Mouse (Mus musculus): Measurements from ENCODE around the gene Auts2. TPM values are rescaled to one million over a fixed set of nuclear protein-coding genes. Genes with fewer than 3 reads are reported as not detected.

Gene Auts2
- total and polyA plus RNA-seq, 2 experiments from 2014 or later = 6.8 to 12.1 TPM

- ATAC-seq (ENCODE audit: insufficient read depth, low read depth) (no peak), DNase-seq (ENCODE audit: low spot score) (no peak)
- Histone ChIP-seq H3K4me1 (ENCODE audit: control insufficient read depth, insufficient read depth) (no peaks in the 10 kb centered on the region), H3K9me3 (replicated peaks; ENCODE audit: control insufficient read depth, low read length) (no peaks in the 10 kb centered on the region), H3K4me3 (ENCODE audit: low read depth, low read length) (no peak overlapping the region), H3K9ac (replicated peaks; ENCODE audit: low read depth, low read length) (no peak overlapping the region), H3K27me3 (ENCODE audit: control insufficient read depth, insufficient read depth, low read length) (no peaks in the 10 kb centered on the region), H3K27ac (ENCODE audit: low read depth) (no peak overlapping the region), H3K36me3 (replicated peaks; ENCODE audit: control insufficient read depth, insufficient read depth, low read length) (no peaks in the 10 kb centered on the region), H3K4me2 (ENCODE audit: low read depth, low read length) (no peak overlapping the region)
- 72% methylated on average over 13 of the region's 13 CpGs for whole genome bisulfite sequencing
- TF ChIP-seq EP300 (IDR thresholded peaks at IDR 0.05; ENCODE audit: low read depth) (no peak), CTCF (IDR thresholded peaks at IDR 0.05; ENCODE audit: low read depth) (no peak)
These were observed 825.1 kb downstream of the Auts2 start for GRCm38 (mm10) chr5:131718013-131718412.

- Histone ChIP-seq H3K4me2 (ENCODE audit: low read depth, low read length) (no peak overlapping the region), H3K9me3 (replicated peaks; ENCODE audit: control insufficient read depth, low read length) (no peaks in the 10 kb centered on the region), H3K9ac (replicated peaks; ENCODE audit: low read depth, low read length) (no peak overlapping the region), H3K27ac (ENCODE audit: low read depth) (no peak overlapping the region), H3K27me3 (ENCODE audit: control insufficient read depth, insufficient read depth, low read length) (no peaks in the 10 kb centered on the region), H3K36me3 (replicated peaks; ENCODE audit: control insufficient read depth, insufficient read depth, low read length) (no peaks in the 10 kb centered on the region), H3K4me3 (ENCODE audit: low read depth, low read length) (no peak overlapping the region), H3K4me1 (ENCODE audit: control insufficient read depth, insufficient read depth) (no peaks in the 10 kb centered on the region)
- WGBS = 84% methylated on average over 19 of the region's 19 CpGs
- DNase-seq (ENCODE audit: low spot score) = no peak
- no peak for ATAC-seq (ENCODE audit: insufficient read depth, low read depth)
- TF ChIP-seq EP300 (IDR thresholded peaks at IDR 0.05; ENCODE audit: low read depth) (no peak), CTCF (IDR thresholded peaks at IDR 0.05; ENCODE audit: low read depth) (no peak)
These were observed 825.7 kb downstream of the Auts2 start for GRCm38 (mm10) chr5:131717359-131717965.

- Histone ChIP-seq H3K27ac (ENCODE audit: low read depth) (no peak overlapping the region), H3K36me3 (replicated peaks; ENCODE audit: control insufficient read depth, insufficient read depth, low read length) (no peaks in the 10 kb centered on the region), H3K4me3 (ENCODE audit: low read depth, low read length) (no peak overlapping the region), H3K9me3 (replicated peaks; ENCODE audit: control insufficient read depth, low read length) (no peaks in the 10 kb centered on the region), H3K4me2 (ENCODE audit: low read depth, low read length) (no peak overlapping the region), H3K4me1 (ENCODE audit: control insufficient read depth, insufficient read depth) (no peaks in the 10 kb centered on the region), H3K27me3 (ENCODE audit: control insufficient read depth, insufficient read depth, low read length) (no peaks in the 10 kb centered on the region), H3K9ac (replicated peaks; ENCODE audit: low read depth, low read length) (no peak overlapping the region)
- no peak for TF ChIP-seq EP300 (IDR thresholded peaks at IDR 0.05; ENCODE audit: low read depth)
- no peak for DNase-seq (ENCODE audit: low spot score)
- 67% methylated on average over 5 of the region's 5 CpGs for WGBS
- ATAC-seq (ENCODE audit: insufficient read depth, low read depth) = no peak
These were observed 828.2 kb downstream of the Auts2 start for GRCm38 (mm10) chr5:131714979-131715378.

- Histone ChIP-seq H3K4me2 (ENCODE audit: low read depth, low read length) (no peak overlapping the region), H3K9me3 (replicated peaks; ENCODE audit: control insufficient read depth, low read length) (no peaks in the 10 kb centered on the region), H3K4me1 (ENCODE audit: control insufficient read depth, insufficient read depth) (no peaks in the 10 kb centered on the region), H3K36me3 (replicated peaks; ENCODE audit: control insufficient read depth, insufficient read depth, low read length) (no peaks in the 10 kb centered on the region), H3K9ac (replicated peaks; ENCODE audit: low read depth, low read length) (no peak overlapping the region), H3K27ac (ENCODE audit: low read depth) (no peak overlapping the region), H3K4me3 (ENCODE audit: low read depth, low read length) (no peak overlapping the region), H3K27me3 (ENCODE audit: control insufficient read depth, insufficient read depth, low read length) (no peaks in the 10 kb centered on the region)
- TF ChIP-seq EP300 (IDR thresholded peaks at IDR 0.05; ENCODE audit: low read depth) (no peak), CTCF (IDR thresholded peaks at IDR 0.05; ENCODE audit: low read depth) (no peak)
- ATAC-seq (ENCODE audit: insufficient read depth, low read depth) = no peak
- no peak for DNase-seq (ENCODE audit: low spot score)
- 79% methylated on average over 2 of the region's 2 CpGs for WGBS
These were observed 830.7 kb downstream of the Auts2 start for GRCm38 (mm10) chr5:131712441-131712840.

- DNase-seq (ENCODE audit: low spot score) (no peak), ATAC-seq (ENCODE audit: insufficient read depth, low read depth) (no peak)
- no peak for TF ChIP-seq CTCF (IDR thresholded peaks at IDR 0.05; ENCODE audit: low read depth)
- no peak for TF ChIP-seq EP300 (IDR thresholded peaks at IDR 0.05; ENCODE audit: low read depth)
- Histone ChIP-seq H3K27ac (ENCODE audit: low read depth) (no peak overlapping the region), H3K4me1 (ENCODE audit: control insufficient read depth, insufficient read depth) (no peaks in the 10 kb centered on the region), H3K4me2 (ENCODE audit: low read depth, low read length) (no peak overlapping the region), H3K9ac (replicated peaks; ENCODE audit: low read depth, low read length) (no peak overlapping the region), H3K36me3 (replicated peaks; ENCODE audit: control insufficient read depth, insufficient read depth, low read length) (no peaks in the 10 kb centered on the region), H3K27me3 (ENCODE audit: control insufficient read depth, insufficient read depth, low read length) (no peaks in the 10 kb centered on the region), H3K9me3 (replicated peaks; ENCODE audit: control insufficient read depth, low read length) (no peaks in the 10 kb centered on the region), H3K4me3 (ENCODE audit: low read depth, low read length) (no peak overlapping the region)
- 73% methylated on average over 5 of the region's 5 CpGs for WGBS
These were observed 831.5 kb downstream of the Auts2 start for GRCm38 (mm10) chr5:131711474-131712129.
